Mouse (Mus musculus) embryonic facial prominence, embryonic 14.5 days (tissue): ENCODE measurements at regions not wholly inside any gene's neighbourhood (a gene's known extent, or its start where the extent isn't known, plus 50 kb on each side); places are given as distances from the start of the nearest gene placed in this dataset.

Source experiments
- ATAC-seq: fragments of 200-750 bp; cut with Nextera tagmentation; 2 replicates; pipeline ENCODE4 v1.8.0; 2017; ENCODE audit warnings: low read depth, moderate number of reproducible peaks, moderate TSS enrichment
- DNase-seq: peaks from one replicate; pipeline ENCODE4 v3.0.0-alpha.2; 2015; ENCODE audit warnings: low spot score
- H3K27ac ChIP-seq: fragments of 300-500 bp; sonication (generic); replicated peaks from 2 replicates; pipeline ENCODE4 v1.5.1; 2014; ENCODE audit warnings: low read depth, mild to moderate bottlenecking, low read length, moderate library complexity
- H3K27me3 ChIP-seq: fragments of 300-500 bp; sonication (generic); replicated peaks from 2 replicates; pipeline ENCODE4 v1.6.1; 2014; ENCODE audit warnings: low read length; ENCODE audit not compliant: control insufficient read depth, insufficient read depth
- H3K36me3 ChIP-seq: fragments of 300-500 bp; sonication (generic); 2 replicates; pipeline ENCODE4 v1.6.1; 2014; ENCODE audit warnings: low read length, mixed read lengths; ENCODE audit not compliant: control insufficient read depth, insufficient read depth
- H3K4me1 ChIP-seq: fragments of 300-500 bp; sonication (generic); 2 replicates; pipeline ENCODE4 v1.6.1; 2014; ENCODE audit warnings: antibody characterized with exemption, low read length; ENCODE audit not compliant: control insufficient read depth, insufficient read depth
- H3K4me2 ChIP-seq: fragments of 300-500 bp; sonication (generic); 2 replicates; pipeline ENCODE4 v1.6.1; 2014; ENCODE audit warnings: low read depth, mild to moderate bottlenecking, low read length, moderate library complexity, mixed read lengths
- H3K4me3 ChIP-seq: fragments of 300-500 bp; sonication (generic); 2 replicates; pipeline ENCODE4 v1.5.1; 2014; ENCODE audit warnings: low read depth, mild to moderate bottlenecking, low read length
- H3K9ac ChIP-seq: fragments of 300-500 bp; sonication (generic); 2 replicates; pipeline ENCODE4 v1.6.1; 2014; ENCODE audit warnings: low read depth, mild to moderate bottlenecking, low read length, moderate library complexity, mixed read lengths
- H3K9me3 ChIP-seq: fragments of 300-500 bp; sonication (generic); 2 replicates; pipeline ENCODE4 v1.6.1; 2016; ENCODE audit warnings: low read length; ENCODE audit not compliant: control insufficient read depth
- WGBS: fragments of 180-500 bp; shearing (Covaris S2); extraction: QIAGEN DNeasy Blood & Tissue Kit; methylation state at CpG from one replicate; pipeline ENCODE4 v1.1.7; 2014; 5-methylcytosine and 5-hydroxymethylcytosine counted together

GRCm38 (mm10) chr17:4738717-4739485 is 255.2 kb upstream of the Arid1b start:
- Histone ChIP-seq H3K27ac (no peak overlapping the region), H3K9me3 (no peaks in the 10 kb centered on the region), H3K4me3 (no peak overlapping the region), H3K36me3 (no peaks in the 10 kb centered on the region), H3K4me1 (peaks cover 18% of the 10 kb centered on the region), H3K4me2 (no peak overlapping the region), H3K27me3 (no peaks in the 10 kb centered on the region), H3K9ac (no peak overlapping the region)
- DNase-seq: no peak
- 4% methylated on average over 7 of the region's 7 CpGs for WGBS
- ATAC-seq: no peak

DNA sequence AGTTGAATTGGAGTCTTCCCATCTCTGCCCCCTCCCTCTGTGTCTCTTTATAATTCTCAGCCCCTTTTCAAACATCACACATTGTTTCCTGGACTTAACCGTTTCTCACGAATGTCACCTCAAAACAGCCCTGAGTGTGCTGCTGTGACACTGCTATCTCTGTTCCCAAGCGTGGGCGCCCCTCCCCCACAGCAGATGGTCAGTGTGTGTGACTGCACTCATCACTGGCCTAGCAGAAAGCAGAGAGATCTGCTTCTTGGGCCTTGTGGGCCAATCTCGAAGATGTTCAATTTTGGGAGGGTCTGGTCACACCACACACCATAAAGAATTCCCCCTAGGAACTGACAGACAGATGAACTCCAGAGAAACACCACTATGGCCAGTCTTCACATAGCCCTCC is 253.3 kb upstream of the Arid1b start:
- H3K4me1 ChIP-seq: peaks cover 7% of the 10 kb centered on the region
- 37% methylated on average over 5 of the region's 5 CpGs for WGBS
- no peaks in the 10 kb centered on the region for H3K36me3 ChIP-seq
- ATAC-seq (no peak), DNase-seq (no peak)
- H3K27me3 ChIP-seq: no peaks in the 10 kb centered on the region
- no peak overlapping the region for H3K4me2 ChIP-seq
- no peaks in the 10 kb centered on the region for H3K9me3 ChIP-seq
- no peak overlapping the region for H3K4me3 ChIP-seq
- H3K27ac ChIP-seq: no peak overlapping the region
- H3K9ac ChIP-seq: no peak overlapping the region

DNA sequence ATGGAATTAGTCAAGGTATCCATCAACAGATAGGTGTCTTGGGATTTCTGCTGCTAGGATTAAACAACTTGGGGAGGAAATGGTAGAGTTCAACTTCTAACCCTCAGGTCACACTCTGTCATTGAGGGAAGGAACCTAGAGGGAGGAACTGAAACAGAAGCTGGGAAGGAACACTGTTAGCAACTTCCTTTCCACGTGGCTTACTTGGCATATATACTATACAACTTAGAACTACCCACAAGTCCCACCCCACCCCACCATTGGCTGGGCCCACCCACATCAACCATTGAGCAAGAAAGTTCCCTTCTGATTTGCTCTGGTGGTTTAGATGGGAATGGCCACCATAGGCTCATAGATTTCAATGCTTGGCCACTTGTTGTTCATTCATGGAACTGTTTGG is 251.8 kb upstream of the Arid1b start:
- Histone ChIP-seq H3K4me3 (no peak overlapping the region), H3K36me3 (no peaks in the 10 kb centered on the region), H3K4me2 (no peak overlapping the region), H3K4me1 (peaks cover 7% of the 10 kb centered on the region), H3K9me3 (no peaks in the 10 kb centered on the region), H3K9ac (no peak overlapping the region), H3K27ac (no peak overlapping the region), H3K27me3 (no peaks in the 10 kb centered on the region)
- WGBS: 69% methylated on average over 1 of the region's 1 CpGs
- ATAC-seq: no peak
- no peak for DNase-seq

DNA sequence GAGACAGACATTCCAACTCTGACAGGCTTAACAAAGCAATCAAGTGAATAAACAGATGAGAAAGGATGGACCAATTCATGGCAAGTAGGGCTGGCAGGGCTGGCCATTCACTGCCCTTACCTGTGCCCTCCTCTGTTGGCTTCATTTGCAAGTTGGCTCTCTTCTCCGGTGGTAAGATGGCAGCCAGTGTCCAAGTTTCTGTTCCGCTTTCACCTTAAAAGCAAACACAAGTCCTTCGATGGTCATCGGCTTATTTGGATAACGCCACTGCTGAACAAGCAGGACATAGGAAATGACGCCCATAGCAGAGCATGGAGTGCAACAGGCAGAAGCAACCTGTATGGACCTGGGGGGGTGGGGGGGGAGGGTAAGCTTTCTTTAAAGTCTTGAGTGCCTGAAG is 231.2 kb upstream of the Arid1b start:
- no peak overlapping the region for H3K4me3 ChIP-seq
- no peak overlapping the region for H3K27ac ChIP-seq
- no peak overlapping the region for H3K9ac ChIP-seq
- H3K4me2 ChIP-seq: no peak overlapping the region
- no peaks in the 10 kb centered on the region for H3K4me1 ChIP-seq
- ATAC-seq (no peak), DNase-seq (no peak)
- WGBS: 99% methylated on average over 6 of the region's 6 CpGs
- no peaks in the 10 kb centered on the region for H3K9me3 ChIP-seq
- no peaks in the 10 kb centered on the region for H3K27me3 ChIP-seq
- H3K36me3 ChIP-seq: no peaks in the 10 kb centered on the region

DNA sequence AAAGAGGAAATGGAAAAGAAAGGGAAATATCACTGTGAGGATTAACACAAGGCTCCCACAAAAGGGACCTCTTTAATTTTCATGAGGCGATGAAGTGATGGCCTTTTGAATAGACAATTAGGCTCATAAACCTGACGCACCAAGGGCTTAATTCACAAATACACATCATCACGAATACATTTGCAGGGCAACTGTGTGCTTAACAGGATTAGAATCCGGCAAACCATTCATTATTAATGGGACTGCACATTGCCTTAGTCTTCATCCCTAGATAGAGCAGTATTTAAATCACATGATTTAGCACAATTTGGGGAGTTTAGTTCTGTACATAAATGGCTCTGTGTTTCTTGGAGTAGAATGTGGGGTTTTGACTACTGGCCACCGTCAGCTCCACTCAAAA is 228.4 kb upstream of the Arid1b start:
- Histone ChIP-seq H3K9me3 (no peaks in the 10 kb centered on the region), H3K4me3 (no peak overlapping the region), H3K27ac (no peak overlapping the region), H3K4me1 (no peaks in the 10 kb centered on the region), H3K4me2 (no peak overlapping the region), H3K9ac (no peak overlapping the region), H3K36me3 (no peaks in the 10 kb centered on the region), H3K27me3 (no peaks in the 10 kb centered on the region)
- DNase-seq (no peak), ATAC-seq (no peak)
- 87% methylated on average over 5 of the region's 5 CpGs for WGBS

GRCm38 (mm10) chr17:4767947-4768522 is 226.1 kb upstream of the Arid1b start:
- H3K9me3 ChIP-seq: no peaks in the 10 kb centered on the region
- ATAC-seq: no peak
- 84% methylated on average over 5 of the region's 5 CpGs for WGBS

DNA sequence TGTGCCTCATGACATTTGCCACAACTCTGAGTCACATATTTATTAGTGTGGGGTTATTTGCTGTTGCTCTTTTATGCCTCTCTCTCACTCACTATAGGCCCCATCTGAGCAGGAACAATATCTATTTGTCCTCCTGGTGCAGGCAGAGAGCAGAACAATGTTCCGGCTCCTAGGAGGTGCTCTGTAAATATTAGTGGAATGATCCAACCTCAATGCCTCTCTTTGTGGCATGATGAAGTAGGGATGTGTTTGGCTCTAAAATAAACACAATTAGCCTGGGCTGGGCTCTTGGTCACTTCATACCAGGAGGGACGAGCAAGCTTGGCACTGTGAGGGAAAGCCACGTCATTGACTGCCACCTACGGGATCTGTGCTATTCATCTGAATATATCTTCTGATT is 224.8 kb upstream of the Arid1b start:
- Histone ChIP-seq H3K27ac (no peak overlapping the region), H3K27me3 (no peaks in the 10 kb centered on the region), H3K36me3 (no peaks in the 10 kb centered on the region), H3K4me2 (no peak overlapping the region), H3K9ac (no peak overlapping the region), H3K4me3 (no peak overlapping the region), H3K9me3 (no peaks in the 10 kb centered on the region), H3K4me1 (no peaks in the 10 kb centered on the region)
- DNase-seq (no peak), ATAC-seq (no peak)
- WGBS: 68% methylated on average over 4 of the region's 4 CpGs

More at GRCm38 (mm10) chr17:4767947-4768522, 226.1 kb upstream of the Arid1b start:
- H3K9ac ChIP-seq: no peak overlapping the region
- no peaks in the 10 kb centered on the region for H3K27me3 ChIP-seq
- no peaks in the 10 kb centered on the region for H3K4me1 ChIP-seq
- H3K4me3 ChIP-seq: no peak overlapping the region
- H3K36me3 ChIP-seq: no peaks in the 10 kb centered on the region
- DNase-seq: no peak
- H3K27ac ChIP-seq: no peak overlapping the region
- H3K4me2 ChIP-seq: no peak overlapping the region

- no peaks in the 10 kb centered on the region for H3K4me1 ChIP-seq
- ATAC-seq (no peak), DNase-seq (no peak)
- H3K4me2 ChIP-seq: no peak overlapping the region
- no peak overlapping the region for H3K27ac ChIP-seq
- 86% methylated on average over 3 of the region's 3 CpGs for WGBS
- no peak overlapping the region for H3K9ac ChIP-seq
- no peaks in the 10 kb centered on the region for H3K27me3 ChIP-seq
- no peak overlapping the region for H3K4me3 ChIP-seq
- H3K9me3 ChIP-seq: no peaks in the 10 kb centered on the region
- H3K36me3 ChIP-seq: no peaks in the 10 kb centered on the region
Measured at GRCm38 (mm10) chr17:4770052-4770451, 224.1 kb upstream of the Arid1b start.

- peak; percentile 82; the same call in 1 of the 2 replicates for ATAC-seq
- H3K27me3 ChIP-seq: no peaks in the 10 kb centered on the region
- no peak overlapping the region for H3K4me3 ChIP-seq
- no peaks in the 10 kb centered on the region for H3K9me3 ChIP-seq
- no peak overlapping the region for H3K9ac ChIP-seq
- peak; percentile 73 for DNase-seq
- no peak overlapping the region; the same call in 1 of the 2 replicates for H3K4me2 ChIP-seq
- no peaks in the 10 kb centered on the region for H3K36me3 ChIP-seq
- no peaks in the 10 kb centered on the region for H3K4me1 ChIP-seq
- 1% methylated on average over 14 of the region's 14 CpGs for WGBS
- H3K27ac ChIP-seq: no peak overlapping the region
Measured at GRCm38 (mm10) chr17:4778161-4778560, 216.0 kb upstream of the Arid1b start.
